Mouse (Mus musculus): ENCODE results near the gene Rpl19. TPM values are rescaled to one million over a fixed set of nuclear protein-coding genes. Genes with fewer than 3 reads are reported as not detected.
A peak's percentile ranks its signal among the peaks of the same experiment; 100 is the strongest.

Gene Rpl19
- polyA plus RNA-seq, 2 experiments: 735 to 1,005 TPM

- TF ChIP-seq CTCF (IDR thresholded peaks at IDR 0.05; ENCODE audit: low read depth): no peak
- TF ChIP-seq EP300 (IDR thresholded peaks at IDR 0.05; ENCODE audit: low read depth): no peak
- no peak for ATAC-seq (ENCODE audit: insufficient read depth)
- 66% methylated on average over 10 of the region's 10 CpGs for WGBS (ENCODE audit: insufficient replicate concordance)
- Histone ChIP-seq H3K27me3 (ENCODE audit: control insufficient read depth, insufficient read depth, low read length) (no peaks in the 10 kb centered on the region), H3K9me3 (ENCODE audit: control insufficient read depth, low read length) (no peaks in the 10 kb centered on the region), H3K4me2 (ENCODE audit: low read depth) (no peak overlapping the region), H3K36me3 (replicated peaks; ENCODE audit: control insufficient read depth, insufficient read depth, low read depth) (no peaks in the 10 kb centered on the region), H3K4me1 (replicated peaks; ENCODE audit: control insufficient read depth in 2 of 2, insufficient read depth in 2 of 2, low read length in 1 of 2) (no peaks in the 10 kb centered on the region), H3K9ac (replicated peaks) (no peak overlapping the region), H3K27ac (no peak overlapping the region), H3K4me3 (ENCODE audit: insufficient read depth in 1 of 2, low read depth in 2 of 2, low read length in 2 of 2) (no peak overlapping the region)
- DNase-seq (ENCODE audit: low read depth in 3 of 3, low spot score in 3 of 3): no peak
Observed at GRCm38 (mm10) chr11:98012831-98013230, 13.7 kb upstream of the Rpl19 start.

GRCm38 (mm10) chr11:98016177-98016576, 10.3 kb upstream of the Rpl19 start:
- Histone ChIP-seq H3K4me1 (replicated peaks; ENCODE audit: control insufficient read depth in 2 of 2, insufficient read depth in 2 of 2, low read length in 1 of 2) (no peaks in the 10 kb centered on the region), H3K36me3 (replicated peaks; ENCODE audit: control insufficient read depth, insufficient read depth, low read depth) (no peaks in the 10 kb centered on the region), H3K4me2 (ENCODE audit: low read depth) (no peak overlapping the region), H3K27ac (no peak overlapping the region), H3K9me3 (ENCODE audit: control insufficient read depth, low read length) (no peaks in the 10 kb centered on the region), H3K4me3 (ENCODE audit: insufficient read depth in 1 of 2, low read depth in 2 of 2, low read length in 2 of 2) (no peak overlapping the region), H3K27me3 (ENCODE audit: control insufficient read depth, insufficient read depth, low read length) (peaks cover 2% of the 10 kb centered on the region; the same call in 1 of the 2 replicates), H3K9ac (replicated peaks) (no peak overlapping the region)
- ATAC-seq (ENCODE audit: insufficient read depth) (no peak), DNase-seq (ENCODE audit: low read depth in 3 of 3, low spot score in 3 of 3) (no peak)
- no peak for TF ChIP-seq CTCF (IDR thresholded peaks at IDR 0.05; ENCODE audit: low read depth)
- TF ChIP-seq EP300 (IDR thresholded peaks at IDR 0.05; ENCODE audit: low read depth): no peak
- WGBS (ENCODE audit: insufficient replicate concordance): 78% methylated on average over 5 of the region's 5 CpGs

- ATAC-seq (ENCODE audit: insufficient read depth) (no peak), DNase-seq (ENCODE audit: low read depth in 3 of 3, low spot score in 3 of 3) (no peak)
- H3K27ac ChIP-seq: no peak overlapping the region
- H3K36me3 ChIP-seq (replicated peaks; ENCODE audit: control insufficient read depth, insufficient read depth, low read depth): no peaks in the 10 kb centered on the region
- TF ChIP-seq EP300 (IDR thresholded peaks at IDR 0.05; ENCODE audit: low read depth) (no peak), CTCF (IDR thresholded peaks at IDR 0.05; ENCODE audit: low read depth) (no peak)
- H3K27me3 ChIP-seq (ENCODE audit: control insufficient read depth, insufficient read depth, low read length): peaks cover 2% of the 10 kb centered on the region; the same call in 1 of the 2 replicates
- H3K4me2 ChIP-seq (ENCODE audit: low read depth): no peak overlapping the region
- 57% methylated on average over 4 of the region's 4 CpGs for WGBS (ENCODE audit: insufficient replicate concordance)
- H3K9ac ChIP-seq (replicated peaks): no peak overlapping the region
- H3K9me3 ChIP-seq (ENCODE audit: control insufficient read depth, low read length): no peaks in the 10 kb centered on the region
- H3K4me1 ChIP-seq (replicated peaks; ENCODE audit: control insufficient read depth in 2 of 2, insufficient read depth in 2 of 2, low read length in 1 of 2): peaks cover 0 to 2% of the 10 kb centered on the region in 2 experiments; a peak in 2 of 4 replicates
- no peak overlapping the region for H3K4me3 ChIP-seq (ENCODE audit: insufficient read depth in 1 of 2, low read depth in 2 of 2, low read length in 2 of 2)
Observed at GRCm38 (mm10) chr11:98016824-98017223, 9.7 kb upstream of the Rpl19 start.

DNA sequence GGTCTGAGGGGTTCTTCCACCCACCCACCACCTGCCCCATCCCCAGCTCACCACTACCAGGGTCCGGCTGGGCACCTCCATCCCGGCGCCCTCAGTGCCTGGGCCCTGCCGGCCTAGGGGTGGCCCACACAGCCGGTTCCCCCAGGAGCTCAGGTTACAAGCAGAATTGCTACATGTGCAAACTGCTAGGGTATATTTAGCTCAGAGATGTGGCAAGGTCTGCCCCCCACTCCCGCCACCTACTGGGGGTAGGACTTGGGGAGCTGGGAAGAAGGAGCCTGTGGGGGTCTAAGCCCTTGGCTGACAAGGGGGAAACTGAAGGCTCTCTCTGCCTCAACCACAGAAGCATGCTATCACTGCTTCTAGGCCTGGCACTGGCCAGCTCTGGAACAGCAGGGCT, 8.3 kb upstream of the Rpl19 start:
- Histone ChIP-seq H3K27ac (no peak overlapping the region), H3K9me3 (ENCODE audit: control insufficient read depth, low read length) (no peaks in the 10 kb centered on the region), H3K4me2 (ENCODE audit: low read depth) (no peak overlapping the region), H3K36me3 (replicated peaks; ENCODE audit: control insufficient read depth, insufficient read depth, low read depth) (no peaks in the 10 kb centered on the region), H3K4me1 (replicated peaks; ENCODE audit: control insufficient read depth in 2 of 2, insufficient read depth in 2 of 2, low read length in 1 of 2) (peaks cover 0 to 2% of the 10 kb centered on the region in 2 experiments; a peak in 2 of 4 replicates), H3K27me3 (ENCODE audit: control insufficient read depth, insufficient read depth, low read length) (peaks cover 6% of the 10 kb centered on the region; the same call in 1 of the 2 replicates), H3K9ac (replicated peaks) (no peak overlapping the region), H3K4me3 (ENCODE audit: insufficient read depth in 1 of 2, low read depth in 2 of 2, low read length in 2 of 2) (no peak overlapping the region)
- ATAC-seq (ENCODE audit: insufficient read depth): no peak
- WGBS (ENCODE audit: insufficient replicate concordance): 55% methylated on average over 6 of the region's 6 CpGs
- no peak for TF ChIP-seq CTCF (IDR thresholded peaks at IDR 0.05; ENCODE audit: low read depth)
- no peak for TF ChIP-seq EP300 (IDR thresholded peaks at IDR 0.05; ENCODE audit: low read depth)
- DNase-seq (ENCODE audit: low read depth in 3 of 3, low spot score in 3 of 3): no peak

DNA sequence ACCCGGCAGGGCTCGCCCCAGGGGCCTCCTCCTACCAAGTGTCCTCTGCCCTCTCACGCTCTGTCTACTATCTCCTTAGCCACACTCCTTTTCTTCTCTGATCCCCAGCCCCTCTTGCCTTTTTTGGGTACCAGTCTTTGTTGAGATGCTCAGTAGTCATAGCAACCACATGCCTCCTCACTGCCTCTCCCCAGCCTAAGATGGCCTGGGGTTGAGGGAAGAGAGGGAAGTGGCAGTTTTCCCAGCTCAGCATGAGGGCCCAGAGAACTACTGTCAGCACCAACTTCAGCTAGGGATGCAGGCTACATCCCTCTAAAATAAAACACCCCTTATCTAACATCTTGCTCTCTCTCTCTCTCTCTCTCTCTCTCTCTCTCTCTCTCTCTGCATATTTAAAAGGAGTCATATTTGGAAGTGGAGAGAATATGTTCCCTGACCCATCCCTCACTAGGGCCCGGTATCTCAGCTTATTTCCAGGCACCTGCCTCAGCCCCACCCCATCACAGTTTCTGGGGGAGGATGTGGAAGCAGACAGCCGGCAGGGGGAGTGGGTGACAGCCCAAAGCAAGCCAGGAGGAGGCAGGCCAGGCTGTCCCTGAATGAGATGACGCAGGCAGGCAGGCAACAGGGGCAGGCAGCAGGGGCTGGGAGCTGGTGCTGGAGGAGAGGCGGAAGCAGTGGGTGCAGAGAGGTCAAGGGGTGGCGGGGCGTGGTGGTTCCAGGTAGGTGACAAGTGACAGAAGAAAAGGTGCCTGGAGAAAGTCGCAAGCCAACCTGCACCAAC, 7.5 kb upstream of the Rpl19 start:
- Histone ChIP-seq H3K27me3 (ENCODE audit: control insufficient read depth, insufficient read depth, low read length) (peaks cover 6% of the 10 kb centered on the region; the same call in 1 of the 2 replicates), H3K4me1 (replicated peaks; ENCODE audit: control insufficient read depth in 2 of 2, insufficient read depth in 2 of 2, low read length in 1 of 2) (peaks cover 0 to 2% of the 10 kb centered on the region in 2 experiments; a peak in 2 of 4 replicates), H3K4me2 (ENCODE audit: low read depth) (no peak overlapping the region), H3K9ac (replicated peaks) (no peak overlapping the region), H3K9me3 (ENCODE audit: control insufficient read depth, low read length) (no peaks in the 10 kb centered on the region), H3K27ac (no peak overlapping the region), H3K36me3 (replicated peaks; ENCODE audit: control insufficient read depth, insufficient read depth, low read depth) (no peaks in the 10 kb centered on the region), H3K4me3 (ENCODE audit: insufficient read depth in 1 of 2, low read depth in 2 of 2, low read length in 2 of 2) (no peak overlapping the region)
- ATAC-seq (ENCODE audit: insufficient read depth) (no peak), DNase-seq (ENCODE audit: low read depth in 3 of 3, low spot score in 3 of 3) (no peak)
- 25% methylated on average over 9 of the region's 10 CpGs for WGBS (ENCODE audit: insufficient replicate concordance)
- TF ChIP-seq EP300 (IDR thresholded peaks at IDR 0.05; ENCODE audit: low read depth) (no peak), CTCF (IDR thresholded peaks at IDR 0.05; ENCODE audit: low read depth) (peak; percentile 71)
